Mouse (Mus musculus): ENCODE measurements at regions not wholly inside any gene's neighbourhood (a gene's known extent, or its start where the extent isn't known, plus 50 kb on each side); places are given as distances from the start of the nearest gene placed in this dataset.
"Not testable (repeated sequence)": the region's sequence is repeated elsewhere in the genome, so short reads cannot be mapped to it uniquely, and the experiment has no call there.

DNA sequence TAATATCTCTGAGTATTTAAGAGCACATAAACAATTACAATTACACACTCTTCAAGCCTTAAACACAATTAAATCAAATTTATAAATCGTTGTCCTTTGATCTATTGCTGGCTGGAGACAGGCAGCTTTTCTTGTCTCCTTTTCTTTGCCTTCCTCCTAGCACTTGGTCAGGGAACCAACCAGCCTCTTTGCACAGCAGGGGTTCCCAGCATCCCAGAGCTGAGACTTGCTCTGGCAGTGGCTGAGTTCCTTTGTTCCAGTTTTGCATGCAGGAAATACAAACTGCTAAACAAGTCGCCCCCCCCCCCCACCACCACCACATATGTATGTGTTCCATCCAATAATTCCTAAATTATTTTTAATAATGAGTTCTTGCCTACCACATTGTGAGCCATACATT, 166.7 kb downstream of the Dio2 start:
- WGBS, result 7% methylated on average over 2 of the region's 2 CpGs

DNA sequence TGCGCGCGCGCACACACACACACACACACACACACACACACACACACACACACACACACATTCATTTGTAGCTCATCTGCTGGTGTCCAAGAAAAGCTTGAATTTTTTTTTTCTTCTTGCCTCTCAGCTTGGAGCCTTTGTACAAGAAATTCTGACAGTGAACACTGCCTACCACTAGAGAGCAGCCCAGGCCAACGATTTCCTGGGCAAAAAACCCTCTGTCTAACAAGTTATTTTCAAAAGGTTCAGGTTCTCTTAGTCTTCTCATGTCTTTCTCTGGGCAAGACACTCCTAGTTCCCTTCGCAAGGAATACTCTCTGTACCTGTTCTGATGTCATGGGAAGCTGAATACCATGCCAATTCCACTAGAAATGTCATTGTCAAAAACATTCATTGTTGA, 171.9 kb downstream of the Dio2 start:
- no peak overlapping the region for H3K27ac ChIP-seq (ENCODE audit: low read depth, low read length)
- DNase-seq (ENCODE audit: low spot score, missing footprints) (no peak), ATAC-seq (ENCODE audit: low FRiP score) (0 out of 2 replicates have a peak, but pooled peaks have one; percentile 24)
- no peaks in the 10 kb centered on the region for H3K9me3 ChIP-seq (ENCODE audit: control insufficient read depth, low read length)
- H3K4me1 ChIP-seq (ENCODE audit: control insufficient read depth, insufficient read depth, low read length), result no peaks in the 10 kb centered on the region
- 84% methylated on average over 6 of the region's 6 CpGs for WGBS
- no peak overlapping the region for H3K9ac ChIP-seq (ENCODE audit: low read length)
- no peak overlapping the region for H3K4me2 ChIP-seq
- H3K4me3 ChIP-seq (ENCODE audit: low read depth, low read length), result no peak overlapping the region
- H3K27me3 ChIP-seq (ENCODE audit: control insufficient read depth, insufficient read depth, low read length), result no peaks in the 10 kb centered on the region
- no peaks in the 10 kb centered on the region for H3K36me3 ChIP-seq (ENCODE audit: control insufficient read depth, insufficient read depth, low read length)

More for the DNA sequence above, 166.7 kb downstream of the Dio2 start:
- no peak for DNase-seq (ENCODE audit: low spot score, missing footprints)
- no peaks in the 10 kb centered on the region for H3K36me3 ChIP-seq (ENCODE audit: control insufficient read depth, insufficient read depth, low read length)
- H3K9ac ChIP-seq (ENCODE audit: low read length), result no peak overlapping the region
- H3K4me2 ChIP-seq, result no peak overlapping the region
- no peaks in the 10 kb centered on the region for H3K9me3 ChIP-seq (ENCODE audit: control insufficient read depth, low read length)
- no peak overlapping the region for H3K4me3 ChIP-seq (ENCODE audit: low read depth, low read length)
- no peaks in the 10 kb centered on the region for H3K4me1 ChIP-seq (ENCODE audit: control insufficient read depth, insufficient read depth, low read length)
- no peaks in the 10 kb centered on the region for H3K27me3 ChIP-seq (ENCODE audit: control insufficient read depth, insufficient read depth, low read length)
- ATAC-seq (ENCODE audit: low FRiP score), result no peak
- H3K27ac ChIP-seq (ENCODE audit: low read depth, low read length), result no peak overlapping the region

- DNase-seq (ENCODE audit: low spot score, missing footprints), result no peak
- Histone ChIP-seq H3K36me3 (ENCODE audit: control insufficient read depth, insufficient read depth, low read length) (no peaks in the 10 kb centered on the region), H3K9ac (ENCODE audit: low read length) (no peak overlapping the region), H3K9me3 (ENCODE audit: control insufficient read depth, low read length) (no peaks in the 10 kb centered on the region), H3K4me3 (ENCODE audit: low read depth, low read length) (no peak overlapping the region), H3K4me1 (ENCODE audit: control insufficient read depth, insufficient read depth, low read length) (no peaks in the 10 kb centered on the region), H3K4me2 (no peak overlapping the region), H3K27ac (ENCODE audit: low read depth, low read length) (no peak overlapping the region), H3K27me3 (ENCODE audit: control insufficient read depth, insufficient read depth, low read length) (no peaks in the 10 kb centered on the region)
- no peak for ATAC-seq (ENCODE audit: low FRiP score)
- WGBS, result 82% methylated on average over 3 of the region's 3 CpGs
These were observed 173.2 kb downstream of the Dio2 start for GRCm38 (mm10) chr12:90565051-90565450.

GRCm38 (mm10) chr12:90564594-90564993, 173.6 kb downstream of the Dio2 start:
- H3K27ac ChIP-seq (ENCODE audit: low read depth, low read length); H3K9ac ChIP-seq (ENCODE audit: low read length); H3K4me1 ChIP-seq (ENCODE audit: control insufficient read depth, insufficient read depth, low read length); H3K4me2 ChIP-seq; ATAC-seq (ENCODE audit: low FRiP score); H3K9me3 ChIP-seq (ENCODE audit: control insufficient read depth, low read length); H3K36me3 ChIP-seq (ENCODE audit: control insufficient read depth, insufficient read depth, low read length); H3K4me3 ChIP-seq (ENCODE audit: low read depth, low read length); DNase-seq (ENCODE audit: low spot score, missing footprints); H3K27me3 ChIP-seq (ENCODE audit: control insufficient read depth, insufficient read depth, low read length): not testable (repeated sequence)
- WGBS, result 91% methylated on average over 17 of the region's 22 CpGs

DNA sequence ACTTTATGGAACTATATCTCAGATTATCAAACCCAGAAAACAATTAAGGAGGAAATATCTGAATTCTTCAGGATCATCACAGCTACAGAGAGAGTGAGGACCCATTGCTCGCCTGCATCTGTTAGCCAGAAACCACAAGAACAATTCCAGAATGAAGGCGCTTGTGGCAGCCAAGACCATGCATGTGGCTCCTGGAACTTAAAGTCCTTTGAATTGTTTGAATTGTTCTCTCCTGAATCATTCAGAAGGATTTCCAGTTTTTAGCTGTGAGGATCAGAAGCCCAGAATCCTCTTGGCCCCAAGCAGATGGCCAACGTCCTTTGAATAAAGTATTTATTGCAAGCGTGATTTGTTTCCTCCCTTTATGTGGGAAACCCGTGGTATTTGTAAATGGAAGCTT, 195.9 kb downstream of the Dio2 start:
- H3K9ac ChIP-seq (ENCODE audit: low read length), result no peak overlapping the region
- H3K27me3 ChIP-seq (ENCODE audit: control insufficient read depth, insufficient read depth, low read length), result no peaks in the 10 kb centered on the region
- H3K36me3 ChIP-seq (ENCODE audit: control insufficient read depth, insufficient read depth, low read length), result no peaks in the 10 kb centered on the region
- no peak overlapping the region for H3K27ac ChIP-seq (ENCODE audit: low read depth, low read length)
- no peak overlapping the region for H3K4me3 ChIP-seq (ENCODE audit: low read depth, low read length)
- ATAC-seq (ENCODE audit: low FRiP score), result no peak
- no peaks in the 10 kb centered on the region for H3K9me3 ChIP-seq (ENCODE audit: control insufficient read depth, low read length)
- H3K4me2 ChIP-seq, result no peak overlapping the region
- WGBS, result 85% methylated on average over 5 of the region's 5 CpGs
- no peaks in the 10 kb centered on the region for H3K4me1 ChIP-seq (ENCODE audit: control insufficient read depth, insufficient read depth, low read length)
- DNase-seq (ENCODE audit: low spot score, missing footprints), result no peak

Data from midbrain, embryonic 11.5 days (tissue).